Mouse (Mus musculus) E14TG2a.4 (cell line): ENCODE data around the gene Fam160b1.

ENCODE experiments used
- CTCF ChIP-seq: conservative IDR thresholded peaks from 2 replicates; pipeline ENCODE4 v1.5.1; 2014; ENCODE audit warnings: low read length
- NANOG ChIP-seq: IDR thresholded peaks from 2 replicates; pipeline ENCODE4 v1.6.1; 2014; ENCODE audit warnings: borderline replicate concordance, low read length, mixed read lengths
- POU5F1 ChIP-seq: IDR thresholded peaks from 2 replicates; pipeline ENCODE4 v1.6.1; 2014; ENCODE audit warnings: low read length, borderline replicate concordance

DNA sequence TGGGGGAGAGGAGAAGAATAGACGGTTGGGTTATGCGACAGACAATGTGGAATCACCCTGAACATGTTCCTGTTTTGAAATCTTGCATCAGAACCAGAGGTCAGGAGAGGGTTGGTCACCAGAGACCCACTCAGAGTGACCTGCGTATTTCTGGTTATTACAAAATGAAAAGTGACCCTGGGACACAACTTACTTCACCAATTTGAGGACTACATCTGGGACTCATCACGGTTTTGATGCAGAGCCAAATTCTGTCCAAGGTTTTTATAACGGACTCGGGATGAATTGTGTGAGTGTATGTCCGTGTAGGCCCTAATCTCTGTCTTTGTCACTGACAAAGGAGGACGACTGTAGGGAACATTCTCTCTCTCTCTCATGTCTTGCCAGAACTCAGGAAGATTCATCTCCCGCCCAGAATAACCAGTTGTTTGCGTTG is 76.1 kb downstream of the Fam160b1 start:
- TF ChIP-seq CTCF (no peak), POU5F1 (no peak), NANOG (no peak)
